ENCODE assay signal across 7 mouse cellular contexts in the genomic region with DNA sequence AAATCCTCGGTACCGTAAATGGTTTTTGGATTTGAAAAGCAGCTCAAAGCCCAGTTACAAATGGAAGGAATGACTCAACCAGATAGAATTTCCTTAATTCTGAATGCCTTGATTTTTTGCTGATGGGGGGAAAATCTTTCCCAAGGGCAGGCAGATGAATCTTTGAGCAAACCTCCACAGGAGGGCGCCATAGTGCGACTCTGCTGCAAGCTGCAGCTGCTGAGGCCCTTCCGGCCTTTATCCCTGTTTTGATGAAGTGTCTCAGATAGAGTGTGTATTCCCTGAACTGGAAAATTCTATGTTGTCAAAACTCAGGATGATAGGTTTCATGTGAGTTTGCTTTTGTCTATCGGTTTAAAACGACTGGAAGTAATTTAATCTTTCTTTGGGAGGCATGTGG.
DNase-seq lines count a peak whose midpoint lies in the region.

No protein-coding gene starts in this region.

- DNase-seq in CD4-positive helper T cell, adult 2 months (ENCODE audit: low read depth, low spot score): peak; percentile 40
- peak; percentile 64 for DNase-seq in Muller cell, postnatal 12 days (ENCODE audit: inconsistent ontology term)
- DNase-seq in cerebellum, postnatal 4 days (ENCODE audit: low spot score in 2 of 2): peak; percentile 65 to 83
- peak; percentile 64 for DNase-seq in heart, adult 8-10 months (ENCODE audit: low spot score)
- peak; percentile 57 to 75 for DNase-seq in layer of hippocampus, postnatal 14 days (ENCODE audit: low spot score in 2 of 2)
- peak; percentile 87 to 88 for DNase-seq in lung, postnatal 4 days
- peak; percentile 24 to 34 for DNase-seq in spleen, postnatal 36 days (ENCODE audit: low spot score in 2 of 2)

Comparison
In these comparisons a context has a peak if more than half of its experiments do, and no peak if none do; other contexts are left out.
1. Peak in every context shown above with its lines: DNase-seq.
2. DNase-seq: peak in every context shown above with its lines; median percentile 88 in lung, postnatal 4 days; 74 in cerebellum, postnatal 4 days; 66 in layer of hippocampus, postnatal 14 days; 64 in Muller cell, postnatal 12 days; 64 in heart, adult 8-10 months; 40 in CD4-positive helper T cell, adult 2 months; 29 in spleen, postnatal 36 days.